ENCODE assay signal across 24 mouse cellular contexts in genomic region chr16:44545939-44546338, GRCm38 (mm10). TPM values are rescaled to one million over a fixed set of nuclear protein-coding genes. Genes with fewer than 3 reads are reported as not detected.
DNase-seq lines count a peak whose midpoint lies in the region; ATAC-seq and TF ChIP-seq lines count a peak whose summit lies in the region.
"Had no signal": no experiment of that assay in that cellular context is flagged by ENCODE, and none has a peak within 500 bp of the region (broad histone marks: within the 10 kb centered on the region; RNA-seq: fewer than 3 reads in every experiment).

No protein-coding gene starts in this region.

- H3K27ac ChIP-seq in hindbrain, embryonic 10.5 days, result peak overlapping the region; percentile 6; the same call in 1 of the 2 replicates
- no peak overlapping the region for H3K27ac ChIP-seq in hindbrain, postnatal 0 days
- H3K27ac ChIP-seq in midbrain, embryonic 10.5 days (replicated peaks), result peak overlapping the region; percentile 55; the same call in 1 of the 2 replicates
- no peak overlapping the region for H3K27ac ChIP-seq in midbrain, embryonic 16.5 days (ENCODE audit: low read length)
- 0 out of 2 replicates have a peak overlapping the region, but pooled peaks have one; percentile 18 for H3K27ac ChIP-seq in embryonic facial prominence, embryonic 12.5 days
- peak overlapping the region; percentile 71 for H3K27ac ChIP-seq in embryonic facial prominence, embryonic 15.5 days (replicated peaks)
- H3K27ac ChIP-seq: heart, embryonic 15.5 days; kidney, postnatal 0 days; left cerebral cortex, adult 2 months; liver, embryonic 13.5 days; macrophage had no signal

- TF ChIP-seq CTCF in hindbrain, postnatal 0 days (IDR thresholded peaks at IDR 0.05; ENCODE audit: low read depth), result no peak

- H3K9me3 ChIP-seq in hindbrain, embryonic 10.5 days, result no peaks in the 10 kb centered on the region
- no peaks in the 10 kb centered on the region for H3K9me3 ChIP-seq in hindbrain, postnatal 0 days (ENCODE audit: low read length)
- H3K9me3 ChIP-seq in midbrain, embryonic 10.5 days (replicated peaks), result no peaks in the 10 kb centered on the region
- no peaks in the 10 kb centered on the region for H3K9me3 ChIP-seq in midbrain, embryonic 16.5 days (replicated peaks; ENCODE audit: control insufficient read depth, low read length, poor library complexity, severe bottlenecking)
- H3K9me3 ChIP-seq in embryonic facial prominence, embryonic 12.5 days, result no peaks in the 10 kb centered on the region
- H3K9me3 ChIP-seq in embryonic facial prominence, embryonic 15.5 days (replicated peaks), result no peaks in the 10 kb centered on the region
- H3K9me3 ChIP-seq: G1E; heart, embryonic 15.5 days; liver, embryonic 13.5 days had no signal

- 81% methylated on average over 2 of the region's 2 CpGs for WGBS in hindbrain, embryonic 10.5 days
- WGBS in hindbrain, postnatal 0 days, result 49% methylated on average over 2 of the region's 2 CpGs
- 80% methylated on average over 2 of the region's 2 CpGs for WGBS in midbrain, embryonic 10.5 days
- 70% methylated on average over 2 of the region's 2 CpGs for WGBS in midbrain, embryonic 16.5 days
- WGBS in embryonic facial prominence, embryonic 12.5 days, result 68% methylated on average over 2 of the region's 2 CpGs
- 66% methylated on average over 2 of the region's 2 CpGs for WGBS in embryonic facial prominence, embryonic 15.5 days

- ATAC-seq in hindbrain, postnatal 0 days, result no peak
- no peak for ATAC-seq in midbrain, embryonic 16.5 days
- no peak for ATAC-seq in embryonic facial prominence, embryonic 12.5 days (ENCODE audit: insufficient number of reproducible peaks, insufficient read depth, low FRiP score, low TSS enrichment)
- ATAC-seq in embryonic facial prominence, embryonic 15.5 days (ENCODE audit: insufficient number of reproducible peaks, low FRiP score, low TSS enrichment, low read depth), result no peak

- no peak overlapping the region for H3K4me2 ChIP-seq in hindbrain, postnatal 0 days (ENCODE audit: low read depth, low read length)
- no peak overlapping the region for H3K4me2 ChIP-seq in midbrain, embryonic 16.5 days (ENCODE audit: low read length)
- H3K4me2 ChIP-seq in embryonic facial prominence, embryonic 12.5 days (replicated peaks), result no peak overlapping the region
- H3K4me2 ChIP-seq in embryonic facial prominence, embryonic 15.5 days (replicated peaks), result no peak overlapping the region
- H3K4me2 ChIP-seq: heart, embryonic 15.5 days; liver, embryonic 13.5 days; lung, embryonic 14.5 days had no signal

- no peak for DNase-seq in hindbrain, embryonic 10.5 days (ENCODE audit: low spot score)
- no peak for DNase-seq in hindbrain, postnatal 0 days (ENCODE audit: low spot score)
- no peak for DNase-seq in midbrain, embryonic 10.5 days (ENCODE audit: low spot score)
- no peak for DNase-seq in kidney, postnatal 25 days
- no peak for DNase-seq in cerebellum, postnatal 10 days
- DNase-seq: adrenal gland, postnatal 36 days; B cell, adult 2 months; cerebellum, postnatal 14 days; gastrocnemius, postnatal 25 days; kidney, adult 2 months; left cerebral cortex, postnatal 4 days; liver, embryonic 13.5 days; lung, embryonic 14.5 days; right cerebral cortex, postnatal 14 days had no signal

- H3K27me3 ChIP-seq in hindbrain, embryonic 10.5 days (ENCODE audit: insufficient read depth, poor library complexity, severe bottlenecking), result no peaks in the 10 kb centered on the region
- no peaks in the 10 kb centered on the region for H3K27me3 ChIP-seq in hindbrain, postnatal 0 days (ENCODE audit: insufficient read depth, low read length)
- no peaks in the 10 kb centered on the region for H3K27me3 ChIP-seq in midbrain, embryonic 10.5 days (ENCODE audit: low read depth, poor library complexity, severe bottlenecking)
- no peaks in the 10 kb centered on the region for H3K27me3 ChIP-seq in midbrain, embryonic 16.5 days (ENCODE audit: control insufficient read depth, insufficient read depth, low read depth, low read length)
- H3K27me3 ChIP-seq in embryonic facial prominence, embryonic 12.5 days, result no peaks in the 10 kb centered on the region
- no peaks in the 10 kb centered on the region for H3K27me3 ChIP-seq in embryonic facial prominence, embryonic 15.5 days
- H3K27me3 ChIP-seq: CH12.LX; heart, embryonic 15.5 days; liver, embryonic 13.5 days; Patski had no signal

- H3K9ac ChIP-seq in hindbrain, postnatal 0 days (replicated peaks; ENCODE audit: low read length), result no peak overlapping the region
- no peak overlapping the region for H3K9ac ChIP-seq in midbrain, embryonic 16.5 days (ENCODE audit: low read depth, low read length)
- H3K9ac ChIP-seq in embryonic facial prominence, embryonic 12.5 days, result no peak overlapping the region
- no peak overlapping the region for H3K9ac ChIP-seq in embryonic facial prominence, embryonic 15.5 days
- H3K9ac ChIP-seq: heart, embryonic 15.5 days; liver, embryonic 13.5 days; lung, embryonic 14.5 days had no signal

- peaks cover 49% of the 10 kb centered on the region for H3K36me3 ChIP-seq in hindbrain, embryonic 10.5 days
- no peaks in the 10 kb centered on the region for H3K36me3 ChIP-seq in hindbrain, postnatal 0 days (ENCODE audit: insufficient read depth, low read length)
- H3K36me3 ChIP-seq in midbrain, embryonic 10.5 days, result peaks cover 59% of the 10 kb centered on the region
- H3K36me3 ChIP-seq in midbrain, embryonic 16.5 days (ENCODE audit: control insufficient read depth, insufficient read depth, low read length), result no peaks in the 10 kb centered on the region
- peaks cover 17% of the 10 kb centered on the region for H3K36me3 ChIP-seq in embryonic facial prominence, embryonic 12.5 days
- peaks cover 4% of the 10 kb centered on the region; the same call in 1 of the 2 replicates for H3K36me3 ChIP-seq in embryonic facial prominence, embryonic 15.5 days
- H3K36me3 ChIP-seq: G1E; heart, embryonic 15.5 days; liver, embryonic 13.5 days had no signal

- H3K4me3 ChIP-seq in hindbrain, embryonic 10.5 days, result peak overlapping the region; percentile 2; the same call in 1 of the 2 replicates
- H3K4me3 ChIP-seq in hindbrain, postnatal 0 days (ENCODE audit: low read length), result no peak overlapping the region
- peak overlapping the region; percentile 20; the same call in 1 of the 2 replicates for H3K4me3 ChIP-seq in midbrain, embryonic 10.5 days
- no peak overlapping the region for H3K4me3 ChIP-seq in midbrain, embryonic 16.5 days (ENCODE audit: low read depth, low read length)
- no peak overlapping the region for H3K4me3 ChIP-seq in embryonic facial prominence, embryonic 12.5 days
- H3K4me3 ChIP-seq in embryonic facial prominence, embryonic 15.5 days (replicated peaks), result no peak overlapping the region
- H3K4me3 ChIP-seq: heart, embryonic 15.5 days; left cerebral cortex, adult 2 months; liver, embryonic 13.5 days had no signal

- H3K4me1 ChIP-seq in hindbrain, embryonic 10.5 days (replicated peaks), result peaks cover 96% of the 10 kb centered on the region
- peaks cover 48% of the 10 kb centered on the region for H3K4me1 ChIP-seq in hindbrain, postnatal 0 days (ENCODE audit: insufficient read depth, low read length)
- peaks cover 98% of the 10 kb centered on the region for H3K4me1 ChIP-seq in midbrain, embryonic 10.5 days
- H3K4me1 ChIP-seq in midbrain, embryonic 16.5 days (ENCODE audit: control insufficient read depth, insufficient read depth, low read length), result peaks cover 51% of the 10 kb centered on the region
- peaks cover 87% of the 10 kb centered on the region for H3K4me1 ChIP-seq in embryonic facial prominence, embryonic 12.5 days
- H3K4me1 ChIP-seq in embryonic facial prominence, embryonic 15.5 days, result peaks cover 90% of the 10 kb centered on the region
- H3K4me1 ChIP-seq: liver, embryonic 13.5 days had no signal

RNA-seq across cellular contexts. Expression of gene Boc, which starts 12.8 kb away (rescaled TPM):
- polyA plus RNA-seq in hindbrain, embryonic 10.5 days (2016; fragmentation: Nextera tagmentation; extraction: Ambion mirVana), result 36.0 and 43.9 TPM in 2 replicates
- 43.9 and 45.5 TPM in 2 replicates for total RNA-seq in hindbrain, postnatal 0 days (2014; rRNA removed)
- polyA plus RNA-seq in hindbrain, postnatal 0 days (2015; fragmentation: Nextera tagmentation; extraction: Ambion mirVana), result 6.8 and 8.1 TPM in 2 replicates
- polyA plus RNA-seq in midbrain, embryonic 10.5 days (2016; fragmentation: Nextera tagmentation; extraction: Ambion mirVana), result 30.8 and 37.1 TPM in 2 replicates
- 7.3 and 10.5 TPM in 2 replicates for polyA plus RNA-seq in midbrain, embryonic 16.5 days (2015; fragmentation: Nextera tagmentation; extraction: Ambion mirVana)
- 37.1 and 37.3 TPM in 2 replicates for polyA plus RNA-seq in embryonic facial prominence, embryonic 12.5 days (2016; fragmentation: Nextera tagmentation; extraction: Ambion mirVana)
- 42.3 and 49.1 TPM in 2 replicates for polyA plus RNA-seq in embryonic facial prominence, embryonic 15.5 days (2015; fragmentation: Nextera tagmentation; extraction: Ambion mirVana)
- total RNA-seq: G1E had no signal
- polyA plus RNA-seq: G1E had no signal

Comparison
In these comparisons a context has a peak if more than half of its experiments do, and no peak if none do; other contexts are left out.
1. H3K27ac ChIP-seq: peak in hindbrain, embryonic 10.5 days (single experiment), midbrain, embryonic 10.5 days (single experiment), embryonic facial prominence, embryonic 12.5 days (single experiment) and embryonic facial prominence, embryonic 15.5 days (single experiment); none in hindbrain, postnatal 0 days (single experiment) and midbrain, embryonic 16.5 days (single experiment).
2. H3K4me3 ChIP-seq: peak in hindbrain, embryonic 10.5 days (single experiment) and midbrain, embryonic 10.5 days (single experiment); none in hindbrain, postnatal 0 days (single experiment), midbrain, embryonic 16.5 days (single experiment), embryonic facial prominence, embryonic 12.5 days (single experiment) and embryonic facial prominence, embryonic 15.5 days (single experiment).